Mouse (Mus musculus) thymus, adult 2 months (tissue): ENCODE results near the gene Ypel3.

Experiments
- CTCF ChIP-seq: fragments of 200-500 bp; IDR thresholded peaks from 2 replicates; pipeline ENCODE4 v1.5.1; 2012; ENCODE audit warnings: mild to moderate bottlenecking, control low read depth, low read length, moderate library complexity, borderline replicate concordance; ENCODE audit not compliant: control insufficient read depth, poor library complexity, insufficient read depth; ENCODE audit errors: extremely low read depth
- POLR2A ChIP-seq: fragments of 200-500 bp; IDR thresholded peaks from 2 replicates; pipeline ENCODE4 v1.6.1; 2012; ENCODE audit warnings: mild to moderate bottlenecking, low read length, control low read depth, moderate library complexity; ENCODE audit not compliant: control insufficient read depth, poor library complexity, insufficient read depth; ENCODE audit errors: extremely low read depth

DNA sequence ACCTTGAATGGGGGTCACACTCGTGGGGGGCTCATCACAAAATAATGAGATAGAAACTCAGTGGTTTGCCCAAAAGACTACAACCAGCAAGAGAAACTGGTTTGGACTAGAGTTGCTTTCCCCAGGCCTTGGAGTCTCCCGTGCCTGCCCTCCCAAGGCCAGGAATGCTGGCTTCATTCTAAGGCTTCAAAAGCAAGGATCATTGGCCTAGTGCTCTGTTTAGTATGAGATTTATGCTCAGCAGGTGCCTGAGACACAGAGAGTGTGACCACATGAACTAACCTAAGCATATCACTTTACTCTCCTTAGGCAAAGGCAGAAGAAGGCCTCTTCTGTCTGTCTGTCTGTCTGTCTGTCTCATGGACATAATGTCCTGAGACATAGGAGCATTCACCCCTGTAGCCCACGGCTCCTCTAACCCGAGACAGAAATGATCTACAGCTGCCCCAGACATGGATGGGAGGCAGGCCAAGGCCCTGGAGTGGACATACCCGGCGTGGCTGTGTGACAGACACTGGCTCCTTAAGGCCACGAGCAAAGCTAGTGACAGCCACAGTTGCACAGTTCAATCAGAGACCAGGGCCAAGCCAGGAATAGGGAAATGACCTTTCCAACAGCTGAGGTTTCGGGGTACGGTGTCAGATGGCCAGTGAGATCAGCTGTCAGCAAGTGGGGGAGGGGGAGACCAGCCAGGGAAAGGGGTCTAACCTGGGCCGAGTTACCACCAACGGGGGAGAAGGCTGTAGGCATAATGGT lies 25.6 kb downstream of the Ypel3 start:
- no peak for TF ChIP-seq POLR2A
- TF ChIP-seq CTCF: no peak
